Mouse (Mus musculus) kidney, embryonic 14.5 days (tissue): ENCODE results near the gene Mcub. TPM values are rescaled to one million over a fixed set of nuclear protein-coding genes. Genes with fewer than 3 reads are reported as not detected.

Experiments
- ATAC-seq: fragments of 200-750 bp; cut with Nextera tagmentation; 2 replicates; pipeline ENCODE4 v1.8.0; 2017; ENCODE audit warnings: moderate number of reproducible peaks, mild to moderate bottlenecking, moderate TSS enrichment, moderate library complexity; ENCODE audit not compliant: low FRiP score, low TSS enrichment
- H3K27ac ChIP-seq: fragments of 300-500 bp; sonication (generic); 2 replicates; pipeline ENCODE4 v1.5.1; 2014; ENCODE audit warnings: low read depth, mild to moderate bottlenecking, low read length, moderate library complexity, mixed read lengths
- H3K27me3 ChIP-seq: fragments of 300-500 bp; sonication (generic); 2 replicates; pipeline ENCODE4 v1.6.1; 2014; ENCODE audit warnings: mild to moderate bottlenecking, low read length; ENCODE audit not compliant: control insufficient read depth, insufficient read depth
- H3K36me3 ChIP-seq: fragments of 300-500 bp; sonication (generic); 2 replicates; pipeline ENCODE4 v1.6.1; 2014; ENCODE audit warnings: low read length, mixed read lengths; ENCODE audit not compliant: control insufficient read depth, insufficient read depth
- H3K4me1 ChIP-seq: fragments of 300-500 bp; sonication (generic); 2 replicates; pipeline ENCODE4 v1.6.1; 2014; ENCODE audit warnings: low read length, mixed read lengths; ENCODE audit not compliant: control insufficient read depth, insufficient read depth
- H3K4me2 ChIP-seq: fragments of 300-500 bp; sonication (generic); replicated peaks from 2 replicates; pipeline ENCODE4 v1.6.1; 2014; ENCODE audit warnings: low read depth, mild to moderate bottlenecking, low read length
- H3K4me3 ChIP-seq: fragments of 300-500 bp; sonication (generic); 2 replicates; pipeline ENCODE4 v1.5.1; 2014; ENCODE audit warnings: mild to moderate bottlenecking, low read length
- H3K9ac ChIP-seq: fragments of 300-500 bp; sonication (generic); 2 replicates; pipeline ENCODE4 v1.6.1; 2014; ENCODE audit warnings: low read depth, mild to moderate bottlenecking, low read length, moderate library complexity
- H3K9me3 ChIP-seq: fragments of 300-500 bp; sonication (generic); 2 replicates; pipeline ENCODE4 v1.6.1; 2016; ENCODE audit warnings: low read length; ENCODE audit not compliant: control insufficient read depth
- WGBS: fragments of 180-500 bp; shearing (Covaris S2); extraction: QIAGEN DNeasy Blood & Tissue Kit; methylation state at CpG from one replicate; pipeline ENCODE4 v1.1.7; 2014; 5-methylcytosine and 5-hydroxymethylcytosine counted together
- polyA plus RNA-seq: library from polyadenylated mRNA; unstranded; fragments of >200 nt; fragmentation: Nextera tagmentation; extraction: Ambion mirVana; gene quantifications from 2 replicates; pipeline ENCODE4 v1.2.1, GENCODE M21; 2014

The Mcub gene
- polyA plus RNA-seq, 1 experiment from 2014 or later, result 1.6 TPM

GRCm38 (mm10) chr3:129967874-129968273, 2.1 kb downstream of the Mcub start:
- WGBS, result 87% methylated on average over 9 of the region's 9 CpGs
- H3K9ac ChIP-seq, result no peak overlapping the region
- no peak for ATAC-seq
- H3K27me3 ChIP-seq, result peaks cover 18% of the 10 kb centered on the region
- H3K36me3 ChIP-seq, result no peaks in the 10 kb centered on the region
- H3K4me1 ChIP-seq, result peaks cover 10% of the 10 kb centered on the region; the same call in 1 of the 2 replicates
- no peak overlapping the region for H3K4me3 ChIP-seq
- H3K9me3 ChIP-seq, result no peaks in the 10 kb centered on the region
- H3K27ac ChIP-seq, result no peak overlapping the region
- no peak overlapping the region for H3K4me2 ChIP-seq

GRCm38 (mm10) chr3:129964681-129965080, 5.3 kb downstream of the Mcub start:
- Histone ChIP-seq H3K27me3 (peaks cover 15% of the 10 kb centered on the region), H3K9ac (no peak overlapping the region), H3K4me3 (no peak overlapping the region), H3K4me2 (no peak overlapping the region), H3K9me3 (no peaks in the 10 kb centered on the region), H3K36me3 (no peaks in the 10 kb centered on the region), H3K4me1 (no peaks in the 10 kb centered on the region), H3K27ac (no peak overlapping the region)
- no peak for ATAC-seq
- 91% methylated on average over 8 of the region's 8 CpGs for WGBS

GRCm38 (mm10) chr3:129962533-129962932, 7.5 kb downstream of the Mcub start:
- Histone ChIP-seq H3K9ac (no peak overlapping the region), H3K27me3 (no peaks in the 10 kb centered on the region), H3K4me1 (no peaks in the 10 kb centered on the region), H3K36me3 (no peaks in the 10 kb centered on the region), H3K4me2 (no peak overlapping the region), H3K9me3 (no peaks in the 10 kb centered on the region), H3K4me3 (no peak overlapping the region), H3K27ac (no peak overlapping the region)
- 56% methylated on average over 8 of the region's 8 CpGs for WGBS
- ATAC-seq, result no peak

- Histone ChIP-seq H3K4me3 (no peak overlapping the region), H3K27me3 (no peaks in the 10 kb centered on the region), H3K36me3 (no peaks in the 10 kb centered on the region), H3K4me2 (no peak overlapping the region), H3K27ac (no peak overlapping the region), H3K9me3 (no peaks in the 10 kb centered on the region), H3K4me1 (no peaks in the 10 kb centered on the region), H3K9ac (no peak overlapping the region)
- ATAC-seq, result no peak
- WGBS, result 91% methylated on average over 4 of the region's 4 CpGs
Observed at GRCm38 (mm10) chr3:129953296-129953695, 16.7 kb downstream of the Mcub start.

GRCm38 (mm10) chr3:129949158-129949773, 20.7 kb downstream of the Mcub start:
- 82% methylated on average over 5 of the region's 5 CpGs for WGBS
- no peak overlapping the region for H3K4me2 ChIP-seq
- H3K9ac ChIP-seq, result no peak overlapping the region
- no peaks in the 10 kb centered on the region for H3K36me3 ChIP-seq
- no peak overlapping the region for H3K4me3 ChIP-seq
- ATAC-seq, result no peak
- H3K9me3 ChIP-seq, result no peaks in the 10 kb centered on the region
- no peaks in the 10 kb centered on the region for H3K27me3 ChIP-seq
- no peak overlapping the region for H3K27ac ChIP-seq
- no peaks in the 10 kb centered on the region for H3K4me1 ChIP-seq

- WGBS, result 94% methylated on average over 5 of the region's 5 CpGs
- H3K4me2 ChIP-seq, result no peak overlapping the region
- no peaks in the 10 kb centered on the region for H3K4me1 ChIP-seq
- H3K4me3 ChIP-seq, result no peak overlapping the region
- H3K9me3 ChIP-seq, result no peaks in the 10 kb centered on the region
- no peaks in the 10 kb centered on the region for H3K36me3 ChIP-seq
- no peak overlapping the region for H3K27ac ChIP-seq
- H3K9ac ChIP-seq, result no peak overlapping the region
- ATAC-seq, result no peak
- H3K27me3 ChIP-seq, result no peaks in the 10 kb centered on the region
Observed at GRCm38 (mm10) chr3:129948359-129948758, 21.6 kb downstream of the Mcub start.

- no peak overlapping the region for H3K4me3 ChIP-seq
- no peak overlapping the region for H3K9ac ChIP-seq
- no peaks in the 10 kb centered on the region for H3K4me1 ChIP-seq
- no peaks in the 10 kb centered on the region for H3K9me3 ChIP-seq
- H3K27me3 ChIP-seq, result no peaks in the 10 kb centered on the region
- no peak for ATAC-seq
- no peak overlapping the region for H3K27ac ChIP-seq
- no peak overlapping the region for H3K4me2 ChIP-seq
- WGBS, result 62% methylated on average over 5 of the region's 5 CpGs
- H3K36me3 ChIP-seq, result no peaks in the 10 kb centered on the region
Observed at GRCm38 (mm10) chr3:129946217-129946914, 23.6 kb downstream of the Mcub start.

- H3K27ac ChIP-seq, result no peak overlapping the region
- 71% methylated on average over 4 of the region's 4 CpGs for WGBS
- H3K27me3 ChIP-seq, result no peaks in the 10 kb centered on the region
- H3K36me3 ChIP-seq, result no peaks in the 10 kb centered on the region
- H3K9me3 ChIP-seq, result no peaks in the 10 kb centered on the region
- no peak overlapping the region for H3K9ac ChIP-seq
- no peaks in the 10 kb centered on the region for H3K4me1 ChIP-seq
- no peak overlapping the region for H3K4me2 ChIP-seq
- no peak overlapping the region for H3K4me3 ChIP-seq
- no peak for ATAC-seq
Observed at GRCm38 (mm10) chr3:129943813-129944212, 26.2 kb downstream of the Mcub start.

GRCm38 (mm10) chr3:129941291-129941690, 28.7 kb downstream of the Mcub start:
- Histone ChIP-seq H3K4me2 (no peak overlapping the region), H3K4me3 (no peak overlapping the region), H3K4me1 (no peaks in the 10 kb centered on the region), H3K36me3 (no peaks in the 10 kb centered on the region), H3K9me3 (no peaks in the 10 kb centered on the region), H3K27me3 (no peaks in the 10 kb centered on the region), H3K27ac (no peak overlapping the region), H3K9ac (no peak overlapping the region)
- 93% methylated on average over 1 of the region's 1 CpGs for WGBS
- no peak for ATAC-seq
